Mouse (Mus musculus): ENCODE measurements around the gene Tsr3. TPM values are rescaled to one million over a fixed set of nuclear protein-coding genes. Genes with fewer than 3 reads are reported as not detected.

Gene Tsr3
- polyA plus RNA-seq, 1 experiment, result 19.6 TPM

GRCm38 (mm10) chr17:25243131-25243780 lies 3.3 kb downstream of the Tsr3 start:
- peaks cover 6% of the 10 kb centered on the region for H3K4me1 ChIP-seq (ENCODE audit: control insufficient read depth, insufficient read depth, low read length)
- H3K4me3 ChIP-seq (ENCODE audit: insufficient read depth, low read length), result no peak overlapping the region
- TF ChIP-seq POLR2A (IDR thresholded peaks at IDR 0.05; ENCODE audit: borderline replicate concordance, low read depth, low read length) (no peak), CTCF (IDR thresholded peaks at IDR 0.05; ENCODE audit: low read depth, low read length) (no peak)
- no peak overlapping the region for H3K27ac ChIP-seq (ENCODE audit: insufficient read depth, low read depth, low read length)

DNA sequence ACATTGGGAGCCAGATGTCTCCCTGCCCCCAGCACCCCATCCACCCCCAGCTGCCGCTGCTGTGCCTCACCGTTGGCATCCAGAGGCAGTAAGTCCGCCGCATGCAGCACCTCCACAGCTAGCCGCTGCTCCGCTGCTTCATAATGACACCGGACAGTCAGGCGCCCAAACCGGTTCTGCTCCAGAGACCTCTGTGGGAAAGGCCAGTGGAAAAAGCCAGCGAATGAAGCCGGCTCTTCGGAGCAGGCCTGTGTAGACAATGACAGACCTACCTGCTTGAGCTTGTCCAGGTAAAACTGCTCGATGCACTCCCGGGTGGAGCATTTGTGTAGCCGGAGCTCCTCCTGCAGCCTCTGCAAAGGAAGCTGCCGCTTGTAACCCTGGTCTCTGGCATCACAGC lies 4.3 kb downstream of the Tsr3 start:
- H3K4me1 ChIP-seq (ENCODE audit: control insufficient read depth, insufficient read depth, low read length), result peaks cover 6% of the 10 kb centered on the region
- no peak for TF ChIP-seq POLR2A (IDR thresholded peaks at IDR 0.05; ENCODE audit: borderline replicate concordance, low read depth, low read length)
- no peak for TF ChIP-seq CTCF (IDR thresholded peaks at IDR 0.05; ENCODE audit: low read depth, low read length)
- no peak overlapping the region for H3K27ac ChIP-seq (ENCODE audit: insufficient read depth, low read depth, low read length)
- H3K4me3 ChIP-seq (ENCODE audit: insufficient read depth, low read length), result no peak overlapping the region

DNA sequence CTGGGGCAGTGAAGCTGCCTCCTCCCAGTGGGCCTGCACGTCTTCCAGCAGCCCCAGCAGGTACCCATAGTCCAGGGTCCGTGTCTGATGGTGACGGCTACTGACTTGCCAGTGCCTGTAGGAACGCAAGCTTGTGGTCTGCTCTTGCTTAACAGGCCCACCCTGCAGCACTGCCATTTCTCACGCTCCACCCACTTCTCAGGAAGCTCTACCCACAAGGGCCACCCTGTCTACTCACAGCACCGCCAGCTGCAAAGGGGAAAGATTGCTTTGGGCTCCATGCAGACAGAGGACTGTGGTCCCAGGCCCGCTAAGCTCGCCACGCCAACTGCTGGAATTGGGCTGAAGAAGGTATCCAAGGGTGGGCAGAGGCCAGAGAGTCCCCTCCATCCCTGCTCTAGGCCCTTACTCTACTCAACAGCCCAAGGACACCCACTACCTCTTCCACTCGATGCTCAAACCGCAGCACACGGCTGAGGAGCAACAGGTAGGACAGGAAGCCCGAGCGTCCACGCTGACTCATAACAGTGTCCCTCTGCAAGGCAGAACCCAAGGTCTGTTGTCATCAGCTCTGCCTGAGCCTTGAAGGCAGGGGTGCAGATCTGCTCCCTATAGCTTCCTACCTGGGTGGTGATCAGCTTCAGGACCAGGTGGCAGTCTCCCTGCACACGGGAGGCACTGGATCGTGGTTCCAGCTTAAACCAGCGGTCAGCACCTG lies 8.2 kb downstream of the Tsr3 start:
- Histone ChIP-seq H3K27ac (ENCODE audit: insufficient read depth, low read depth, low read length) (no peak overlapping the region), H3K4me1 (ENCODE audit: control insufficient read depth, insufficient read depth, low read length) (no peaks in the 10 kb centered on the region; the same call in 1 of the 2 replicates), H3K4me3 (ENCODE audit: insufficient read depth, low read length) (no peak overlapping the region)
- TF ChIP-seq CTCF (IDR thresholded peaks at IDR 0.05; ENCODE audit: low read depth, low read length) (no peak), POLR2A (IDR thresholded peaks at IDR 0.05; ENCODE audit: borderline replicate concordance, low read depth, low read length) (no peak)

DNA sequence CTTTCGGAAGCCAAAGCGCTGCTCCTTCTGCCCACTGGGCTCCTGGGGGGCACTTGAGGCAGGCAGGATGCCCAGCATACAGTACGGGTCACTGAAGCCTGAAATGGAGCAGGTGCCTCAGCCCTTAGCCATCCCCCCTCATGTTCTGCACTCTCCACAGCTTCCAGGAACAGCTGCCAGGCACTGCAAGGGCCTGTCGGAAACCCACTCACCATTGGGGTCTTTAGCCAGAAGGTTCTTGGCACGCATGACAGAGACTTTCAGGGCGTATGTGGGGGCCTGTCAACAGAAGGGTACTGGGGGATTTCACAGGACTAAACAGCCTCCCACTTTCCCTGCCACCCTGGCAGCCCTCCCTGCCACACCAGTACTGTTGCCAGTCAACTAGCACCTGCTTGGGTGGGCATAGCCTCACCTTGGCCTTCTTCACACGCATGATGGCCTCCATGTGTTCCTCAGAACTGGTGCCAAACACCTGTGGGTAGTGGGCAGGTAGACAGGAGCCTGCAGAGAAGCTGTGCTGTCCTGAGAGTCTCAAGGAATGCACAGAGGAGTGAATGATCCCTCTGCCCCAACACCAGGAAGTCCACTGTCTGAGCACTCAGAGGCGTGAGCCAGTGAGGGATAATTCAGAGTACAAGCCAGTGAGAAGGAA lies 10.3 kb downstream of the Tsr3 start:
- TF ChIP-seq POLR2A (IDR thresholded peaks at IDR 0.05; ENCODE audit: borderline replicate concordance, low read depth, low read length) (no peak), CTCF (IDR thresholded peaks at IDR 0.05; ENCODE audit: low read depth, low read length) (no peak)
- Histone ChIP-seq H3K4me3 (ENCODE audit: insufficient read depth, low read length) (no peak overlapping the region), H3K4me1 (ENCODE audit: control insufficient read depth, insufficient read depth, low read length) (no peaks in the 10 kb centered on the region; the same call in 1 of the 2 replicates), H3K27ac (ENCODE audit: insufficient read depth, low read depth, low read length) (no peak overlapping the region)

- TF ChIP-seq POLR2A (IDR thresholded peaks at IDR 0.05; ENCODE audit: borderline replicate concordance, low read depth, low read length), result no peak
- TF ChIP-seq CTCF (IDR thresholded peaks at IDR 0.05; ENCODE audit: low read depth, low read length), result no peak
- Histone ChIP-seq H3K4me1 (ENCODE audit: control insufficient read depth, insufficient read depth, low read length) (no peaks in the 10 kb centered on the region; the same call in 1 of the 2 replicates), H3K27ac (ENCODE audit: insufficient read depth, low read depth, low read length) (no peak overlapping the region), H3K4me3 (ENCODE audit: insufficient read depth, low read length) (no peak overlapping the region)
Observed at GRCm38 (mm10) chr17:25252643-25253042, 12.7 kb downstream of the Tsr3 start.

- no peak overlapping the region for H3K27ac ChIP-seq (ENCODE audit: insufficient read depth, low read depth, low read length)
- H3K4me1 ChIP-seq (ENCODE audit: control insufficient read depth, insufficient read depth, low read length), result no peaks in the 10 kb centered on the region
- TF ChIP-seq CTCF (IDR thresholded peaks at IDR 0.05; ENCODE audit: low read depth, low read length) (no peak), POLR2A (IDR thresholded peaks at IDR 0.05; ENCODE audit: borderline replicate concordance, low read depth, low read length) (no peak)
- no peak overlapping the region for H3K4me3 ChIP-seq (ENCODE audit: insufficient read depth, low read length)
Observed at GRCm38 (mm10) chr17:25253760-25254159, 13.8 kb downstream of the Tsr3 start.

DNA sequence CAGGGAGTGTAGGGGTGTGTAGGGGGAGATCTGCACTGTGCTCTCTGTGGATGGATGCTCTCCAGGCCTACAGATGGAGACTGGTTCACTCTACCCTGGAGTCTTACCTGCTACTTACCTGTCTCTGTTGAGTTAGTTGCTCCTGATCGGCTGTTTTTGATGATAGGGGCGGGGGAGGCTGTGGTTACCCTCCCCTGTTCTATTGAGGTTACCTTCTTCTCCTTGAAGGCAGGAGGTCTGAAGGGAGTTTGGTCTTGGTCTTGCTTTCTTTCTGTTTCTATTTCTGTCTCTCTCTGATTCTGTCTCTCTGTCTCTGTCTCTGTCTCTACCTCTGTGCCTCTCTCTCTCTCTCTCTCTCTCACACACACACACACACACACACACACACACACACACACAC lies 15.1 kb downstream of the Tsr3 start:
- Histone ChIP-seq H3K27ac (ENCODE audit: insufficient read depth, low read depth, low read length) (no peak overlapping the region), H3K4me1 (ENCODE audit: control insufficient read depth, insufficient read depth, low read length) (no peaks in the 10 kb centered on the region), H3K4me3 (ENCODE audit: insufficient read depth, low read length) (no peak overlapping the region)
- no peak for TF ChIP-seq POLR2A (IDR thresholded peaks at IDR 0.05; ENCODE audit: borderline replicate concordance, low read depth, low read length)
- TF ChIP-seq CTCF (IDR thresholded peaks at IDR 0.05; ENCODE audit: low read depth, low read length), result no peak

- Histone ChIP-seq H3K27ac (ENCODE audit: insufficient read depth, low read depth, low read length) (no peak within 1 kb of the TSS), H3K4me3 (ENCODE audit: insufficient read depth, low read length) (no peak within 1 kb of the TSS), H3K4me1 (ENCODE audit: control insufficient read depth, insufficient read depth, low read length) (no peaks in the 10 kb centered on the region)
- TF ChIP-seq CTCF (IDR thresholded peaks at IDR 0.05; ENCODE audit: low read depth, low read length) (no peak), POLR2A (IDR thresholded peaks at IDR 0.05; ENCODE audit: borderline replicate concordance, low read depth, low read length) (no peak)
Observed at GRCm38 (mm10) chr17:25256140-25256754, 16.3 kb downstream of the Tsr3 start, which contains the start of gene Baiap3. Baiap3 (minus strand) TSS chr17:25256364.

GRCm38 (mm10) chr17:25257804-25258261 lies 17.9 kb downstream of the Tsr3 start:
- TF ChIP-seq CTCF (IDR thresholded peaks at IDR 0.05; ENCODE audit: low read depth, low read length) (no peak), POLR2A (IDR thresholded peaks at IDR 0.05; ENCODE audit: borderline replicate concordance, low read depth, low read length) (no peak)
- Histone ChIP-seq H3K27ac (ENCODE audit: insufficient read depth, low read depth, low read length) (no peak overlapping the region), H3K4me1 (ENCODE audit: control insufficient read depth, insufficient read depth, low read length) (no peaks in the 10 kb centered on the region), H3K4me3 (ENCODE audit: insufficient read depth, low read length) (no peak overlapping the region)
